Mouse (Mus musculus) liver, embryonic 14.5 days (tissue): ENCODE results near the gene Lamb1.

Experiments used
- CTCF ChIP-seq: IDR thresholded peaks from 2 replicates; pipeline ENCODE4 v1.5.1; 2016; ENCODE audit warnings: antibody characterized with exemption, low read depth, control low read depth
- EP300 ChIP-seq: IDR thresholded peaks from 2 replicates; pipeline ENCODE4 v1.6.1; 2016; ENCODE audit warnings: antibody characterized with exemption, low read depth

GRCm38 (mm10) chr12:31268315-31268714 lies 3.3 kb downstream of the Lamb1 start:
- TF ChIP-seq CTCF (no peak), EP300 (no peak)
